Mouse (Mus musculus) forelimb bud, embryonic 11.5 days (tissue): ENCODE measurements around the gene A030005L19Rik.
"Not testable (repeated sequence)": the region's sequence is repeated elsewhere in the genome, so short reads cannot be mapped to it uniquely, and the experiment has no call there.

ENCODE experiments used
- DNase-seq: peaks from one replicate; pipeline ENCODE4 v3.0.0-alpha.2; 2012; ENCODE audit warnings: low read depth, low spot score

Gene A030005L19Rik

DNA sequence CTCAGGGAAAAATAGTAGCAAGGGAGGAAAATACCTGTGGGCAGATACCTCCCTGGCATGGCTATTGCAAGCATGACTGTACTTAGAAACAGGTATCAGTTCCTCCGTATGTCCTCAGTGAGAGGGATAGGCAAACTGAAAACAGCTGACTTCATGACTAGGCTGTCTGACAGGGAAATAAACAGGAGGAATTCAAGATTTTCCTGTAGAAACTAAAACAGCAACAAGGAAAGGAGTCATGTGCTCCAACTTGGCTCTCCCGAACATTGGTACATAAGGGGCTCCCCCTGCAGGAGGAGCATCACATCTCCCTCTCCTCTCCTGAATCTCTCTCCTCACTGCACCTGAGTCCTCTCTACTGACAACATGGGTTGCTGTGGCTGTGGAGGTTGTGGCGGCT, at the start of gene A030005L19Rik:
Gene A030005L19Rik, plus strand, starts transcription at position 301 of the 400 bp plus-strand sequence.
- DNase-seq = no peak

DNA sequence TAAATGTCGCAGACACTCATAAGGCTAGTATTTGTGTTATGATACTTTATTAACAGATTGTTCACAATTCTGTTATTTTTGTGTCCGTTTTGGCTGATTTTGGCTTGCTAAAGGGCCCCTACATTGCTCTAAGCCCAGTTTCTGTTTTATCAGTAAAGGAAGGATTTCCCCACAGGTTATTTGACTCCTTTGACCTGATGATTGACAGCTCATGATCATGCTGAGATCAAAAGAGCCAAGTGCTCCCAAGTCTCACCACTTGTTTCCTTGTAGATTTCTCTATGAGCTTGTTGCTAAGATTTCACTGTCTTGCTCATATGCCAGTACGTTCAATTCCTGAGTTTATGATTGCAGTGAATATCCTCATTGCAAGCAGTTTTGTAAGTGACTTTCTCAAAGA, 42.9 kb upstream of the A030005L19Rik start:
- no peak for DNase-seq

DNA sequence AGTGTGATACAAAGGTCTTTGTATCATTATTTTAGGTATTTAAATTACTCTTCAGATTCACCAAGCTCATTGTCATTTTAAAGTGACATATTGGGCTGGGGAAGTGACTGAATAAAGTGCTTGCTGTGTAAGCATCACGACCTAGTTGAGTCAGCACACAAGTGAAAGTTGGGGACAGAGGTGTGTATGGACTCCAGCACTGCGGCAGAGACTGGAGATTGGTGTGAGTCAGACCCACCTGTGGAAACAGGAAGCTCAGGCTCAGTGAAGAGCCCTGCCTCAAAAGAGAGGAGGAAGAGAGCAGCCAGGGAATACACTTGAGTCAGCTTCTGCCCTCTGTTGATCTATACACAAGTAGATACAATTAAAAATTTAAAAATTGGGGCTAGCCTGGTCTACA, 34.0 kb upstream of the A030005L19Rik start:
- DNase-seq = no peak

DNA sequence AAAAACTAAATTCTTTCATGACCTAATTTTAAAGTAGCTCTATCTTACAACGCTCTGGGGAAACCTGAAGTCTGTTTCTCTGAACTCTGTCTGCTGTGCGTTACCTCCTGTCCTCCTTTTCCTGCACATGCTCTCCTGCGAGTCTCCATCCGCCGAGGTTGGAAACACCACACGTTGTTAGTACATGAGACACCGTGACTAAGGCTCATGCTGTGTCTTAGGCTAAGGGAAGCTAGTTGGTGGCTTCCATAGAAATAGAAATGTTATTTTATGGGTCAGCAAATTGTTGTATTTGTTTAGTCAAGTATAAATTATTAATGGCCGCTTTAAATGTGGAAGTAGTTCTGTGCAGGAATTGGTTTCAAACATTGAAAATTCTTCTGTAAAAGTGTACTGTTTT, 32.9 kb upstream of the A030005L19Rik start:
- no peak for DNase-seq

DNA sequence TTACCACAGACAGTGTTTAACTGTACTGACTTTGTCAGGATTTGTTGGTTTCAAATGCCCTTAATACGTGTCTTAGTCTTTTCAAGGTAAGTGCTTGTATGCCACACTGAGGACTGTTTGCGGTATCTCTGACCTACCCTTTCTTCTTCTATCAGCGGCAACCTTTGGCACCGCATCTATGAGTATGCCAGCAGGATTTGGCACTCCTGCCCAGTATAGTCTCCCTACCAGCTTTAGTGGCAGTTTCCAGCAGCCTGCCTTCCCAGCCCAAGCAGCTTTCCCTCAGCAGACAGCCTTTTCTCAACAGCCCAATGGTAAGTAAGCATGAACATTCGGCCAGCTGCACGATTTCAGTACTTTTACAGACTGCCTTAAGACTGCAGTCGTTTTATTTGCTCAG, 19.9 kb upstream of the A030005L19Rik start:
- DNase-seq = no peak

DNA sequence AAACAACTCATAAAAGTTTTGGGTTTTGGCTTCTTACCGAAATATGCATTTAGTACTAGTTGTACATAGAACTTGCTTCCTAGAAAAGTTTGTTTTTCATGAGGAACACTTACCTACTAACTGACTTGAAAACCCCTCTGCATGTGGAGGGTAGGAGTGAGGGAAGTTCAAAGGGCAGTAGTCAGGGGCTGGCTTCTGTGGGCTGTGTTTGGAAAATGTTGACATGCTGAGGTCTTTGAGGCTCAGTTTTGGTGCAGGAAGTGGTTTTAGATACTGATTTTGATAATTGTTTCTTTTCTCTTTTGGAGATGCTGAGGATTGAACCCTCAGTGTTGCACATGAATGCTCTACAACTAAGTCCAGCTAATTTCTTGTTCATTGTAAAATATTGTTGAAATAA, 12.6 kb upstream of the A030005L19Rik start:
- no peak for DNase-seq

DNA sequence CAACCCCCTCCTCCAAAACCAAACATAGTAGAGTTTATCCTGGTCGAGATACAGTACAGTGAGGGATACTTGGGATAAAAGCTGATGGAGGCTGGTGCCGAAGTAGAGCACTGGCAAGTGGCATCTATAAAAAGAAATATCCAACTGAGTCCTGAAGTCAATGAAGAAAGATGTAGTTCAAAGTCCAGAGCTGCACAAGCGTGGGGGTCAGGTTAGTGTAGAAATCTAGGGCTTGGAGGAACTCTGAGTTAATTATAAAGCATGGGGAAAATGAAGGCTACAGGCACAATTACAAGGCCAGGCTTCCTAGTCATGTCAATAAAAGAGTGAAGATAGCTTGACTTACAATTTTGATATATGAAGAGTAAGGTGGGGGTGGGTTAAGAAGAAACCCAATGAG, 11.9 kb upstream of the A030005L19Rik start:
- DNase-seq = no peak

DNA sequence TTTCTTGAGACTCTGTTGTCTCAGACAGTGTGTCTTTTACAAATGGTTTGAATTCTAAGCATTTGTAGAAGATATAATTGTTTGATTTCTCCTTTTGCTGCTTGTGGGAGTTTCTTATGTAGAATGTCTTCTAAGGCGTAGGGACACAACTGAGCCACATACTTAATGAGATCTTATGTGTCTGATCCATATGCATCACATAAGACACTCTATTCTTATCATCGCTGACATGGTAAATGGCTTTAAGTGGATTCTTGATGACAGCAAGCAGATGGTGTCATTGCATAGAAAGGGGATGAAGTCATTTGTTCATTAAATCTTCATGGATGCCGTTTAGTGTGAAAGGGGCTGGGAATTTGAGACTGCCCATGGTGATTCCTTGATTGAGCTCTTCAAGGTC, 7.2 kb upstream of the A030005L19Rik start:
- DNase-seq = no peak

DNA sequence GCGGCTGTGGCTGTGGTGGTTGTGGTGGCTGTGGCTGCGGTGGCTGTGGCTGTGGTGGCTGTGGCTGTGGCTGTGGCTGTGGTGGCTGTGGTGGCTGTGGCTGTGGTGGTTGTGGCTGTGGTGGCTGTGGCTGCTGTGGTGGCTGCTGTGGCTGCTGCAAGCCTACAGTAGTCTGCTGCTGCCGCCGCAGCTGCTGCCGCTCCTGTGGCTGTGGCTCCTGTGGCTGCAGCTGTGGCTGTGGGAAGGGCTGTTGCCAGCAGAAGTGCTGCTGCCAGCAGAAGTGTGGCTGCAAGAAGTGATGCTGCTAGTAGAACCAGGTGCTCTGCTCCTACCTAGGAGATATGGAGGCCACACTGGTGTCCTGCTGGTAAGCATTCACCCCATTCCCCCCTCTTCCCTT, 309 bp downstream of the A030005L19Rik start:
- not testable (repeated sequence) for DNase-seq

DNA sequence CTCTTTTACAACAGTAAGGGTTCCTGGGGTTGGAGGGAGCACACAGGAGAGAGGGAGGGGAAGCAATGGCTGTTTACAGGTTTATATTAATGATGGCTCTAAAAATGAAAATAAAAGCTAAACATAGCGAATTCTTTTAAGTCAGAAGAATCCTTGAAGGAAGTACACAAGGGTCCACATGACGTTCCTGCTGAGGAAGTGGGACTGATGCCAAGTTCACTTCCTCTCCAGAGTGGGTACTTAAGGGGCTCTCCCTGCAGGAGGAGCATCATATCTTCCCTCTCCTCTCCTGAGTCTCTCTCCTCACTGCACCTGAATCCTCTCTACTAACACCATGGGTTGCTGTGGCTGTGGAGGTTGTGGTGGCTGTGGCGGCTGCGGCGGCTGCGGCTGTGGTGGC, 11.5 kb downstream of the A030005L19Rik start, which contains the start of gene A030014E15Rik:
Gene A030014E15Rik, plus strand, starts transcription at position 268 of the 400 bp plus-strand sequence.
- no peak for DNase-seq

DNA sequence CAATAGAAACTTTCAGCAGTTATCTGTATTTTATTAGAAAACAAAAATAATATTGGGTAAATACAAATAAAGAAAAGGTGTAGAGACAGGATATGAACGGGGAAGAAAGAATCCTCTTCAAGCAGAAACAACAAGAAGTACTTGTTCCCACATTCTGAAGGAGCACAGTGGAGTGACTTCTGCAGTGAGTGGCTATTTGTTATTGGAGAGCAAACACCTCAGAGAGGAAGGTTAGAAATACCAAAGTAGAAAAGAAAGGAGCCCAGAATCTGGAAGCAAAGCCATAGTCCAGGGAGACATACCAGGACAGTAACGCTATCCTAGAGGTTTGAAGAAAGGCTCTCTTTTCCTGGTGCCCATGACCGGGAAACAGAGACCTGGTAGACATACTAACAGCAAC, 17.4 kb downstream of the A030005L19Rik start:
- DNase-seq = not testable (repeated sequence)

DNA sequence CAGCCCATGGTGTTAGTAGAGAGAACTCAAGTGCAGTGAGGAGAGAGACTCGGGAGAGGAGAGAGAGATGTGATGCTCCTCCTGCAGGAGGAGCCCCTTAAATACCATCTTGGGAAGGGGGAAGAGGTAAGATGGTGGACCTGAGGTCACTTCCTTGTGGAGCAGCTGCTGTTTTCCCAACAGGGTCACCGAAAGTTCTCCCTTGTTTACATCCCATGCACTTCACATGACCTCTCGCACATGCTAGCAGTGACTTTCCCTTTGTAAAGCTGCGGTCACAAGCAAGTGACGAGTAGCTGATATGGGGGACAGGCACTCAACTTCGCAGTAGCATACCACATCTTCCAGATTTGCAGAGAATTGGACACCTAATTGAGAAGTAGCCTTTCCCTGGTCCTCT, 18.2 kb downstream of the A030005L19Rik start, which contains the start of gene Gm6217:
Gene Gm6217, minus strand, starts transcription at position 74 of the 400 bp plus-strand sequence.
- not testable (repeated sequence) for DNase-seq

DNA sequence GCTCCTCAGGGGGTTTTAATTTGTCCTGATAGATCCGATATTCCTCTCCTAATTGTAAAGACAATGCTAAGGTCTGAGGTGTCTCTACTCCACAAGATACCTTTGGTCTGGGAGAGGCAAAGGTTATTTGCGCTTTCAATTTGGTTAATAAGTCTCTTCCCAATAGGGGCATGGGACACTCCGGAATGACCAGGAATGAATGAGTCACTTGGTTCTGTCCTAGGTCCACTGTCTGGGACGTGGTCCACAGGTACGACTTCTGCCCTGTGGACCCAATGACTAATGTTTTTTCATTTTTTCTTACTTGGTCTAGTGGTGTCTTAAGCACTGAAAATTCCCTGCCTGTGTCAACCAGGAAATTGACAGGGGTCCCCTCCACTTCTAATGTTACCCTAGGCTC, 25.5 kb downstream of the A030005L19Rik start:
- DNase-seq = no peak

DNA sequence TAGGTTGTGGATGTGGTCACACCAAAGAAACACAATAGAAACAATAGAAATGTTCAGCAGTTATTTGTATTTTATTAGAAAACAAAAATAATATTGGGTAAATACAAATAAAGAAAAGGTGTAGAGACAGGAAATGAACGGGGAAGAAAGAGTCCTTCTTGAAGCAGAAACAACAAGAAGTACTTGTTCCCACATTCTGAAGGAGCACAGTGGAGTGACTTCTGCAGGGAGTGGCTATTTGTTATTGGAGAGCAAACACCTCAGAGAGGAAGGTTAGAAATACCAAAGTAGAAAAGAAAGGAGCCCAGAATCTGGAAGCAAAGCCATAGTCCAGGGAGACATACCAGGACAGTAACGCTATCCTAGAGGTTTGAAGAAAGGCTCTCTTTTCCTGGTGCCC, 29.4 kb downstream of the A030005L19Rik start:
- not testable (repeated sequence) for DNase-seq

DNA sequence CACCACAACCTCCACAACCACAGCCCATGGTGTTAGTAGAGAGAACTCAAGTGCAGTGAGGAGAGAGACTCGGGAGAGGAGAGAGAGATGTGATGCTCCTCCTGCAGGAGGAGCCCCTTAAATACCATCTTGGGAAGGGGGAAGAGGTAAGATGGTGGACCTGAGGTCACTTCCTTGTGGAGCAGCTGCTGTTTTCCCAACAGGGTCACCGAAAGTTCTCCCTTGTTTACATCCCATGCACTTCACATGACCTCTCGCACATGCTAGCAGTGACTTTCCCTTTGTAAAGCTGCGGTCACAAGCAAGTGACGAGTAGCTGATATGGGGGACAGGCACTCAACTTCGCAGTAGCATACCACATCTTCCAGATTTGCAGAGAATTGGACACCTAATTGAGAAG, 30.2 kb downstream of the A030005L19Rik start, which contains the start of gene A030003K21Rik:
Gene A030003K21Rik, minus strand, starts transcription at position 94 of the 400 bp plus-strand sequence.
- not testable (repeated sequence) for DNase-seq

DNA sequence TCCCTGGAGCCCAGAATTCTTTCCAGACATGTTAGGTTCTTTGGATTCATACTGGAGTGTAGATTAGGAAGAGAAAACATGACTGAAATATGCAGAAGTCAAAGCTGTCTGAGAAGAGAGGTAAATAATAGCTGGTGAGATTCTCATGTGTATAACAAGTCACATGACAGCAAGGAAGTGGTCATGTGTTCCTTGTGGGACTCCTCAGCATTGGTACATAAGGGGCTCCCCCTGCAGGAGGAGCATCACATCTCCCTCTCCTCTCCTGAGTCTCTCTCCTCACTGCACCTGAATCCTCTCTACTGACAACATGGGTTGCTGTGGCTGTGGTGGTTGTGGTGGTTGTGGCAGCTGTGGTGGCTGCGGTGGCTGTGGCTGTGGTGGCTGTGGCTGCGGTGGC, 32.9 kb downstream of the A030005L19Rik start:
- not testable (repeated sequence) for DNase-seq

DNA sequence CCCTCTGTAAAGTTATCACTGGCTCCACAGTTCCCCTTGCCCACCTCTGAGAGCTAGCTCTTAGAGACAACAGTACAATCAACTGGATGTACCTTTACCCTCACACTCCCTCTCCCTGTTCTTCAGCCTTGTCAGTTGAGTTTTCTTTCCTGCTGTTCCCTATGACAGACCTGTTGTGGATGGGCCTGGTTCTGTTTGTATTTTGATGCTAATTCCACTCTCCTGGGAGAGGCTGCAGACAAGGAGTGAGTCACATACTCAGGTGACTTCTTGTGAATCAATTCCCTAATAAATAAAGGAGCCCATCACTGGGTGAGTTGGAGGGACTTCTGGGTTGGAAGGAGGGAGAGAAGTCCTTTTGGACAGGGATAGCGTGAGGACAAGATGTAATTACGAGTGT, 35.5 kb downstream of the A030005L19Rik start:
- DNase-seq = no peak

DNA sequence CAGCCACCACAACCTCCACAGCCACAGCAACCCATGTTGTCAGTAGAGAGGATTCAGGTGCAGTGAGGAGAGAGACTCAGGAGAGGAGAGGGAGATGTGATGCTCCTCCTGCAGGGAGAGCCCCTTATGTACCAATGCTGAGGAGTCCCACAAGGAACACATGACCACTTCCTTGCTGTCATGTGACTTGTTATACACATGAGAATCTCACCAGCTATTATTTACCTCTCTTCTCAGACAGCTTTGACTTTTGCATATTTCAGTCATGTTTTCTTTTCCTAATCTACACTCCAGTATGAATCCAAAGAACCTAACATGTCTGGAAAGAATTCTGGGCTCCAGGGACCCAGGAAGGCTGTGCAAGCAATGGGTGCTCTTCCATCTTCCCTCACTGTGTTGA, 42.8 kb downstream of the A030005L19Rik start, which contains the start of gene Gm7544:
Gene Gm7544, minus strand, starts transcription at position 101 of the 400 bp plus-strand sequence.
- not testable (repeated sequence) for DNase-seq

DNA sequence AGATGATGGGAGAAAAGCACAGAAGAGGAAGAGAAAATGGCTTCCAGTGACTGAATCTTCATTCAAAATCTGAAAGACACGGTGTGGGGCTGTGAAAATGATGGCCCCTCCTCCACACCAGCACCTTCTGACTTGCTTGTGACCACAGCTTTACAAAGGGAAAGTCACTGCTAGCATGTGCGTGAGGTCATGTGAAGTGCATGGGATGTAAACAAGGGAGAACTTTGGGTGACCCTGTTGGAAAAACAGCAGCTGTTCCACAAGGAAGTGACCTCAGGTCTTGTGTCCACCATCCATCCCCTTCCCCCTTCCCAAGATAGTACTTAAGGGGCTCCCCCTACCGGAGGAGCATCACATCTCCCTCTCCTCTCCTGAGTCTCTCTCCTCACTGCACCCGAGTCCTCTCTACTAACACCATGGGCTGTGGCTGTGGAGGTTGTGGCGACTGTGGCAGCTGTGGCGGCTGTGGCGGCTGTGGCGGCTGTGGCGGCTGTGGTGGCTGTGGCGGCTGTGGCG, 46.8 kb downstream of the A030005L19Rik start, which contains the start of gene Gm47955:
Gene Gm47955, plus strand, starts transcription at position 417 of the 516 bp plus-strand sequence.
- DNase-seq = no peak
